Mouse (Mus musculus): ENCODE measurements around the gene Zfp747.

DNA sequence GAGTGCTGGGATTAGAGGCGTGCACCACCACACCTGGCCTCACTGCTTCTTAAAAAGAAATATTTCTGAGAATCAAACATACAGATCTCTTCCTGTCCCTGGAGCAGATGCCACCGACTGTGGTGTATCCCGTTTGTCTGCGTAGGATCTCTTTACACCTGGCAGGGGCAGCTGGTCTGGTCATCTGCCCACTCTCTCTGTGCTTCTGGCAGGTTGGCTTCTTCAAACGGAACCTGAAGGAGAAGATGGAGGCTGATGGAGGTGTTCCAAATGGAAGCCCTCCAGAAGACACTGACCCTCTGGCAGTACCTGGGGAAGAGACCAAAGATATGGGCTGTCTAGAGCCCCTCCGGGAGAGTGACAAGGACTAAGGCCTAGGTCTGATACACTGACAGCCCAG lies 42.6 kb downstream of the Zfp747 start:
- no peak for TF ChIP-seq CTCF (IDR thresholded peaks at IDR 0.05; ENCODE audit: borderline replicate concordance, insufficient read depth, low read length)
- TF ChIP-seq POLR2A (IDR thresholded peaks at IDR 0.05; ENCODE audit: low read depth, low read length) = no peak

Measured in embryonic fibroblast, embryonic 13.5 days (primary cell).